Mouse (Mus musculus): ENCODE results near the gene Setd3. TPM values are rescaled to one million over a fixed set of nuclear protein-coding genes. Genes with fewer than 3 reads are reported as not detected.
A peak's percentile ranks its signal among the peaks of the same experiment; 100 is the strongest.

The Setd3 gene
- total and polyA plus RNA-seq, 2 experiments = 17.6 to 70.4 TPM

- DNase-seq (ENCODE audit: extremely low read depth, low read depth, low spot score) = no peak
- Histone ChIP-seq H3K4me3 (ENCODE audit: insufficient read depth, low read depth, low read length) (no peak overlapping the region), H3K4me1 (ENCODE audit: control insufficient read depth, insufficient read depth, low read length) (no peaks in the 10 kb centered on the region), H3K27me3 (ENCODE audit: control insufficient read depth, insufficient read depth, low read length) (no peaks in the 10 kb centered on the region), H3K36me3 (ENCODE audit: control insufficient read depth, insufficient read depth, low read length) (no peaks in the 10 kb centered on the region), H3K27ac (replicated peaks; ENCODE audit: insufficient read depth, low read depth, low read length) (no peak overlapping the region), H3K79me2 (ENCODE audit: control insufficient read depth, insufficient read depth, low read length) (no peaks in the 10 kb centered on the region), H3K9ac (ENCODE audit: low read depth, low read length) (no peak overlapping the region)
- WGBS = 76% methylated on average over 10 of the region's 10 CpGs
- no peak for TF ChIP-seq POLR2A (IDR thresholded peaks at IDR 0.05; ENCODE audit: extremely low read depth, insufficient read depth, low read length)
- peak; percentile 15; the same call in 1 of the 2 replicates for TF ChIP-seq CTCF (IDR thresholded peaks at IDR 0.05; ENCODE audit: low read depth, low read length)
These were observed 100.9 kb downstream of the Setd3 start for GRCm38 (mm10) chr12:108078122-108078752.

- Histone ChIP-seq H3K27me3 (ENCODE audit: control insufficient read depth, insufficient read depth, low read length) (no peaks in the 10 kb centered on the region), H3K4me1 (ENCODE audit: control insufficient read depth, insufficient read depth, low read length) (no peaks in the 10 kb centered on the region), H3K9ac (ENCODE audit: low read depth, low read length) (no peak overlapping the region), H3K4me3 (ENCODE audit: insufficient read depth, low read depth, low read length) (no peak overlapping the region), H3K27ac (replicated peaks; ENCODE audit: insufficient read depth, low read depth, low read length) (no peak overlapping the region), H3K79me2 (ENCODE audit: control insufficient read depth, insufficient read depth, low read length) (no peaks in the 10 kb centered on the region), H3K36me3 (ENCODE audit: control insufficient read depth, insufficient read depth, low read length) (no peaks in the 10 kb centered on the region)
- no peak for DNase-seq (ENCODE audit: extremely low read depth, low read depth, low spot score)
- 69% methylated on average over 5 of the region's 5 CpGs for WGBS
- TF ChIP-seq POLR2A (IDR thresholded peaks at IDR 0.05; ENCODE audit: extremely low read depth, insufficient read depth, low read length) = no peak
- no peak for TF ChIP-seq CTCF (IDR thresholded peaks at IDR 0.05; ENCODE audit: low read depth, low read length)
These were observed 106.2 kb downstream of the Setd3 start for GRCm38 (mm10) chr12:108072907-108073306.

- H3K9ac ChIP-seq (ENCODE audit: low read depth, low read length) = no peak overlapping the region
- 67% methylated on average over 21 of the region's 21 CpGs for WGBS
- DNase-seq (ENCODE audit: extremely low read depth, low read depth, low spot score) = no peak
- no peaks in the 10 kb centered on the region for H3K36me3 ChIP-seq (ENCODE audit: control insufficient read depth, insufficient read depth, low read length)
- H3K79me2 ChIP-seq (ENCODE audit: control insufficient read depth, insufficient read depth, low read length) = no peaks in the 10 kb centered on the region
- H3K27me3 ChIP-seq (ENCODE audit: control insufficient read depth, insufficient read depth, low read length) = no peaks in the 10 kb centered on the region
- TF ChIP-seq CTCF (IDR thresholded peaks at IDR 0.05; ENCODE audit: low read depth, low read length) (no peak), POLR2A (IDR thresholded peaks at IDR 0.05; ENCODE audit: extremely low read depth, insufficient read depth, low read length) (no peak)
- no peaks in the 10 kb centered on the region for H3K4me1 ChIP-seq (ENCODE audit: control insufficient read depth, insufficient read depth, low read length)
- no peak overlapping the region for H3K4me3 ChIP-seq (ENCODE audit: insufficient read depth, low read depth, low read length)
- no peak overlapping the region for H3K27ac ChIP-seq (replicated peaks; ENCODE audit: insufficient read depth, low read depth, low read length)
These were observed 108.1 kb downstream of the Setd3 start for GRCm38 (mm10) chr12:108070685-108071662.

GRCm38 (mm10) chr12:108069504-108069903, 109.6 kb downstream of the Setd3 start:
- H3K9ac ChIP-seq (ENCODE audit: low read depth, low read length) = no peak overlapping the region
- H3K36me3 ChIP-seq (ENCODE audit: control insufficient read depth, insufficient read depth, low read length) = no peaks in the 10 kb centered on the region
- H3K27me3 ChIP-seq (ENCODE audit: control insufficient read depth, insufficient read depth, low read length) = no peaks in the 10 kb centered on the region
- H3K27ac ChIP-seq (replicated peaks; ENCODE audit: insufficient read depth, low read depth, low read length) = no peak overlapping the region
- no peak overlapping the region for H3K4me3 ChIP-seq (ENCODE audit: insufficient read depth, low read depth, low read length)
- whole genome bisulfite sequencing = 78% methylated on average over 6 of the region's 6 CpGs
- H3K4me1 ChIP-seq (ENCODE audit: control insufficient read depth, insufficient read depth, low read length) = no peaks in the 10 kb centered on the region
- TF ChIP-seq POLR2A (IDR thresholded peaks at IDR 0.05; ENCODE audit: extremely low read depth, insufficient read depth, low read length) = no peak
- TF ChIP-seq CTCF (IDR thresholded peaks at IDR 0.05; ENCODE audit: low read depth, low read length) = no peak
- H3K79me2 ChIP-seq (ENCODE audit: control insufficient read depth, insufficient read depth, low read length) = no peaks in the 10 kb centered on the region
- no peak for DNase-seq (ENCODE audit: extremely low read depth, low read depth, low spot score)

GRCm38 (mm10) chr12:108067811-108068375, 111.2 kb downstream of the Setd3 start:
- DNase-seq (ENCODE audit: extremely low read depth, low read depth, low spot score) = no peak
- 73% methylated on average over 13 of the region's 13 CpGs for WGBS
- Histone ChIP-seq H3K27ac (replicated peaks; ENCODE audit: insufficient read depth, low read depth, low read length) (no peak overlapping the region), H3K4me3 (ENCODE audit: insufficient read depth, low read depth, low read length) (no peak overlapping the region), H3K79me2 (ENCODE audit: control insufficient read depth, insufficient read depth, low read length) (no peaks in the 10 kb centered on the region), H3K27me3 (ENCODE audit: control insufficient read depth, insufficient read depth, low read length) (no peaks in the 10 kb centered on the region), H3K9ac (ENCODE audit: low read depth, low read length) (no peak overlapping the region), H3K36me3 (ENCODE audit: control insufficient read depth, insufficient read depth, low read length) (no peaks in the 10 kb centered on the region), H3K4me1 (ENCODE audit: control insufficient read depth, insufficient read depth, low read length) (no peaks in the 10 kb centered on the region)
- no peak for TF ChIP-seq CTCF (IDR thresholded peaks at IDR 0.05; ENCODE audit: low read depth, low read length)
- no peak for TF ChIP-seq POLR2A (IDR thresholded peaks at IDR 0.05; ENCODE audit: extremely low read depth, insufficient read depth, low read length)

All from liver, adult 2 months (tissue).